Mouse (Mus musculus): ENCODE measurements at regions not wholly inside any gene's neighbourhood (a gene's known extent, or its start where the extent isn't known, plus 50 kb on each side); places are given as distances from the start of the nearest gene placed in this dataset.

GRCm38 (mm10) chr11:71439871-71440270, 209.3 kb upstream of the Nlrp1b start:
- no peaks in the 10 kb centered on the region for H3K36me3 ChIP-seq
- peak overlapping the region; percentile 53 for H3K4me2 ChIP-seq
- no peak for ATAC-seq (ENCODE audit: insufficient number of reproducible peaks, insufficient read depth, low FRiP score, low TSS enrichment, low read depth)
- 0 out of 2 replicates have a peak, but pooled peaks cover 10% of the 10 kb centered on the region for H3K27me3 ChIP-seq
- H3K27ac ChIP-seq: no peak overlapping the region
- H3K9ac ChIP-seq (replicated peaks): peak overlapping the region; percentile 35; the same call in 1 of the 2 replicates
- 2% methylated on average over 17 of the region's 17 CpGs for WGBS
- no peaks in the 10 kb centered on the region for H3K9me3 ChIP-seq
- peak overlapping the region; percentile 20 for H3K4me3 ChIP-seq (replicated peaks)
- peaks cover 12% of the 10 kb centered on the region for H3K4me1 ChIP-seq (replicated peaks)

DNA sequence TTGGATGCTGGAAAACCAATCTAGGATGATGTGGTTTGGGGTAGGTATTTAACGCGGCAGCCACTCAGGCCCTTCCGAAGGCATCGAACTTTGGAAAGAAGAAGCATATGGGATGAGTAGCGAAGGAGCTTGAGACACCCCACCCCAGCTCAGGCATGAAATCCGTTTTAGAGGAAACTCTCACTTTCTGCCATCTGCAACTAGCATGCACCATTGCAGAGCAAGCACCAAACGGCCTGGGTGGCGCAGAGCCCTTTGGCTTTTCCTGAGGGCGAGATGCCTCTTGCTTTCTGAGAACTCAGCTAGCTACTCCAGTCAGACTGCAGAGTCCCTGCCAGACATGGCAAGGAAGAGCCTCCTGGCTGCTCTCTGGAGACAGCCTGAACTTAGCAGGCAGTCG, 209.9 kb upstream of the Nlrp1b start:
- 45% methylated on average over 10 of the region's 10 CpGs for WGBS
- no peaks in the 10 kb centered on the region for H3K36me3 ChIP-seq

DNA sequence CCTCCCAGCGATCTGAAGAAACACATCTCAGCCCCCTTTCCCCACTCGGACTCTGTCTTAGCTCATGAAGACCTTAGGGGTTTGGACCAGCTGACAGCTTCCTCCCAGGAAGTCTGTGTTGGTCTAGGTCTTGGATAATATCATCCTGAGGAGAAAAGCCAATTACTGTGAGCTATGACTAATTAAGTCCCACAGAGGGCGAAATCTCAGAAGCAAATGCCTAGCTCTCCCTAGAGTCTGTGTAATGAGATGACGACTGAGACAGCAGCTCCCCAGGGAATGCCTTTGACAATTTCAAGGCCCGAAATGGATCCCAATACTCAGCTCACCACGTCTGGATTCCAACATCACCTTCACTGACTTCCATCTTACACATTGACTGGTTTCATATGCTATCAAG, 213.5 kb upstream of the Nlrp1b start:
- H3K4me2 ChIP-seq: no peak overlapping the region
- no peaks in the 10 kb centered on the region for H3K9me3 ChIP-seq
- H3K4me1 ChIP-seq (replicated peaks): peaks cover 12% of the 10 kb centered on the region
- no peak overlapping the region for H3K9ac ChIP-seq (replicated peaks)
- H3K4me3 ChIP-seq (replicated peaks): no peak overlapping the region
- H3K27ac ChIP-seq: no peak overlapping the region
- H3K27me3 ChIP-seq: 0 out of 2 replicates have a peak, but pooled peaks cover 10% of the 10 kb centered on the region
- WGBS: 54% methylated on average over 6 of the region's 6 CpGs
- H3K36me3 ChIP-seq: no peaks in the 10 kb centered on the region
- no peak for ATAC-seq (ENCODE audit: insufficient number of reproducible peaks, insufficient read depth, low FRiP score, low TSS enrichment, low read depth)

More for the DNA sequence above, 209.9 kb upstream of the Nlrp1b start:
- H3K9ac ChIP-seq (replicated peaks): no peak overlapping the region
- H3K9me3 ChIP-seq: no peaks in the 10 kb centered on the region
- no peak for ATAC-seq (ENCODE audit: insufficient number of reproducible peaks, insufficient read depth, low FRiP score, low TSS enrichment, low read depth)
- peak overlapping the region; percentile 53 for H3K4me2 ChIP-seq
- H3K4me1 ChIP-seq (replicated peaks): peaks cover 12% of the 10 kb centered on the region
- H3K4me3 ChIP-seq (replicated peaks): peak overlapping the region; percentile 20; the same call in 1 of the 2 replicates
- H3K27ac ChIP-seq: no peak overlapping the region
- H3K27me3 ChIP-seq: 0 out of 2 replicates have a peak, but pooled peaks cover 10% of the 10 kb centered on the region

- Histone ChIP-seq H3K4me3 (replicated peaks) (no peak overlapping the region), H3K4me1 (replicated peaks) (no peaks in the 10 kb centered on the region; the same call in 1 of the 2 replicates), H3K9me3 (no peaks in the 10 kb centered on the region), H3K4me2 (no peak overlapping the region), H3K27ac (no peak overlapping the region), H3K9ac (replicated peaks) (no peak overlapping the region), H3K27me3 (no peaks in the 10 kb centered on the region), H3K36me3 (no peaks in the 10 kb centered on the region)
- 81% methylated on average over 5 of the region's 5 CpGs for WGBS
- no peak for ATAC-seq (ENCODE audit: insufficient number of reproducible peaks, insufficient read depth, low FRiP score, low TSS enrichment, low read depth)
These were observed 216.1 kb upstream of the Nlrp1b start for GRCm38 (mm10) chr11:71446641-71447040.

DNA sequence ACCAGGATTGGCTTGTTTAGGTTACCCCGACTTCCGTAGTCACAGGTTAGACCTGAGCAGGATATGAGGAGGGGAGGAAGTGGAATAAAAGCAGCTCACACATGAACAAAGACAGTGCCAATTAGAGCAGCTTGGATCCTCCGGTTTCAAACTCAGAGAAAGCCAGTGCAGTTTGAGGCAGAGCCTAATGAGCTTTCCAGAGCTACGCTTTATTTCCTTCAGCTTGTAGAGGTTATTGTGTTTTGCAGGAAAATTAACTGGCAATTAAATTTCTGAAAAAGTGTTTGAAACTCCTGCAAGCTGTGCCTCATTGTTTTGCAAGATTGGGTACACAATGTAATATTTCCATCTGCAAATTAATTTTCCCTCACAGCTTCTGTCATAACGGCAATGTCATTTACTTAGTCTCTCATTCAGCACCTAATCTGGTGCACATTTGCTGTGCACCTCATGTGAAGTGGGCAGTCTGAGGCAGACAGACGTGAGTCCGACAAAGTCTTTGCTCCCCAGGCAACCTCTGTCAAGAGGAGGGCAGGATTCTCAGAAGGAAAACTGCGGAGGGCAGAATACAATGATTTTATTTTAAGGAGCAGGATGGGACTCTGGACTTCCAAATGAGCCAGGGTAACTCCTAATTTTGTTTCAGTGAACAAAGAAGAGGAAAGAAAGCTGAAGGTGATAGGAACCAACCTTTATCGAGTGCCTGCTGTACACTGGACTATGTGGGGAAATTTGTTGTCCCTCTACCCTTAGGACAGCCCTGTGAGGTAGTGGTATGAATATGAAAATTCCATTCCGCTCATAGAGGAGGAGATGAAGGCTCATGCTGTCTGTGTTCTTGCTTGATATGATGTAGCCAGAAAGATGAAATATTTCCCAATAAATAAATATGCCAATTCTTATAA, 217.6 kb upstream of the Nlrp1b start:
- Histone ChIP-seq H3K9ac (replicated peaks) (no peak overlapping the region), H3K27ac (no peak overlapping the region), H3K4me3 (replicated peaks) (no peak overlapping the region), H3K27me3 (no peaks in the 10 kb centered on the region), H3K4me1 (replicated peaks) (no peaks in the 10 kb centered on the region; the same call in 1 of the 2 replicates), H3K9me3 (no peaks in the 10 kb centered on the region), H3K4me2 (no peak overlapping the region), H3K36me3 (no peaks in the 10 kb centered on the region)
- ATAC-seq (ENCODE audit: insufficient number of reproducible peaks, insufficient read depth, low FRiP score, low TSS enrichment, low read depth): no peak
- 46% methylated on average over 10 of the region's 10 CpGs for WGBS

GRCm38 (mm10) chr11:71480094-71480493, 249.6 kb upstream of the Nlrp1b start:
- H3K36me3 ChIP-seq: no peaks in the 10 kb centered on the region
- no peak overlapping the region for H3K4me3 ChIP-seq (replicated peaks)
- no peaks in the 10 kb centered on the region for H3K9me3 ChIP-seq
- whole genome bisulfite sequencing: 75% methylated on average over 3 of the region's 3 CpGs
- H3K27ac ChIP-seq: no peak overlapping the region
- no peaks in the 10 kb centered on the region for H3K4me1 ChIP-seq (replicated peaks)
- H3K9ac ChIP-seq (replicated peaks): no peak overlapping the region
- H3K27me3 ChIP-seq: no peaks in the 10 kb centered on the region
- no peak for ATAC-seq (ENCODE audit: insufficient number of reproducible peaks, insufficient read depth, low FRiP score, low TSS enrichment, low read depth)
- H3K4me2 ChIP-seq: no peak overlapping the region

DNA sequence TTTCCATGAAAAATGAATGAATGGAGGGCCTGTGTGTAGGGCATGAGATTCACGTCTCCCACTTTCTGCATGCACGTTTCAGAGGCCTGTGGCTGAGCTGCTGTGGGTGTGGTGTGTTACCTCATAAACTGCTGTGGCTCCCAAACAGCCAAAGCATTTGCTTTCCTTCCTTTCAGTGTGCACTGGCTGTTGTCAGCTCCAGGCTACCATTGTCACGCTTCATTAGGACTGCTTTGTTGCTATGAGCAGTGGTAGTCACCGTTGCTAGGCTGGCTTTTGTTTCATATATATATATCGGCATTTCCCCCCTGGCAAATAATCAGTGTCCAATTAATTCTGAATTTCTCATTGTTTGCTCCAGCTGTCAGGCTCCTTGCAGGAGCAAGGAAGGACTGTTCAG, 251.9 kb upstream of the Wscd1 start:
- 68% methylated on average over 5 of the region's 5 CpGs for WGBS
- Histone ChIP-seq H3K4me3 (replicated peaks) (no peak overlapping the region), H3K27ac (no peak overlapping the region), H3K36me3 (no peaks in the 10 kb centered on the region), H3K4me2 (no peak overlapping the region), H3K9me3 (no peaks in the 10 kb centered on the region), H3K27me3 (no peaks in the 10 kb centered on the region), H3K4me1 (replicated peaks) (no peaks in the 10 kb centered on the region), H3K9ac (replicated peaks) (no peak overlapping the region)
- no peak for ATAC-seq (ENCODE audit: insufficient number of reproducible peaks, insufficient read depth, low FRiP score, low TSS enrichment, low read depth)

DNA sequence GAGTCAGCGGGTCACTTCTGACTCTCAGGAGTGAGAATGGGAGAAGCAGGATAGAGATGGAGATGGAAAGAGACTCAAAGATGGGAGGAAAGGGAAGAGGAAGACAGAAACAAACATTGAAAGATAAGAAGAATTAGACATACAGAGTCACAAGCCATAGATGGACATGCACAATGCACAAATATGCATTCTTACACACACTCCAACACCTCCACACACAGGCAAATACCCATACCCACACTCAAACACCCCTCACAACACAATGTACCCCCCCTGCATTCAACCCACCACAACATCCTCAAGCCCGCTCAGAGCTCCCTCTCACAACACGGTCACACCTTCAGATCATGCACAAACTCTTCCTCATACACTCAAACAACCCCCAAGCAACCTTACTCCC, 251.4 kb upstream of the Wscd1 start:
- H3K4me3 ChIP-seq (replicated peaks): no peak overlapping the region
- no peaks in the 10 kb centered on the region for H3K4me1 ChIP-seq (replicated peaks)
- H3K4me2 ChIP-seq: no peak overlapping the region
- H3K36me3 ChIP-seq: no peaks in the 10 kb centered on the region
- H3K27ac ChIP-seq: no peak overlapping the region
- no peak for ATAC-seq (ENCODE audit: insufficient number of reproducible peaks, insufficient read depth, low FRiP score, low TSS enrichment, low read depth)
- no peaks in the 10 kb centered on the region for H3K27me3 ChIP-seq
- no peaks in the 10 kb centered on the region for H3K9me3 ChIP-seq
- WGBS: 92% methylated on average over 3 of the region's 3 CpGs
- no peak overlapping the region for H3K9ac ChIP-seq (replicated peaks)

GRCm38 (mm10) chr11:71502156-71502555, 247.6 kb upstream of the Wscd1 start:
- Histone ChIP-seq H3K9ac (replicated peaks) (no peak overlapping the region), H3K27ac (no peak overlapping the region), H3K27me3 (no peaks in the 10 kb centered on the region), H3K4me2 (no peak overlapping the region), H3K4me1 (replicated peaks) (no peaks in the 10 kb centered on the region), H3K36me3 (no peaks in the 10 kb centered on the region), H3K4me3 (replicated peaks) (no peak overlapping the region), H3K9me3 (no peaks in the 10 kb centered on the region)
- WGBS: 74% methylated on average over 3 of the region's 3 CpGs
- no peak for ATAC-seq (ENCODE audit: insufficient number of reproducible peaks, insufficient read depth, low FRiP score, low TSS enrichment, low read depth)

- 28% methylated on average over 15 of the region's 15 CpGs for WGBS
These were observed 237.3 kb upstream of the Wscd1 start for GRCm38 (mm10) chr11:71512271-71513066.

GRCm38 (mm10) chr11:71513067-71513350, 236.7 kb upstream of the Wscd1 start:
- Histone ChIP-seq H3K4me3 (replicated peaks) (no peak overlapping the region), H3K9me3 (no peaks in the 10 kb centered on the region), H3K36me3 (no peaks in the 10 kb centered on the region), H3K27me3 (no peaks in the 10 kb centered on the region), H3K4me1 (replicated peaks) (peaks cover 22% of the 10 kb centered on the region), H3K4me2 (no peak overlapping the region), H3K9ac (replicated peaks) (no peak overlapping the region), H3K27ac (no peak overlapping the region)
- WGBS: 46% methylated on average over 3 of the region's 3 CpGs
- ATAC-seq (ENCODE audit: insufficient number of reproducible peaks, insufficient read depth, low FRiP score, low TSS enrichment, low read depth): no peak

More at GRCm38 (mm10) chr11:71512271-71513066, 237.3 kb upstream of the Wscd1 start:
- H3K9ac ChIP-seq (replicated peaks): no peak overlapping the region
- H3K36me3 ChIP-seq: no peaks in the 10 kb centered on the region
- H3K4me1 ChIP-seq (replicated peaks): peaks cover 19% of the 10 kb centered on the region
- no peak overlapping the region for H3K4me3 ChIP-seq (replicated peaks)
- no peak overlapping the region for H3K27ac ChIP-seq
- H3K27me3 ChIP-seq: no peaks in the 10 kb centered on the region
- H3K4me2 ChIP-seq: no peak overlapping the region
- ATAC-seq (ENCODE audit: insufficient number of reproducible peaks, insufficient read depth, low FRiP score, low TSS enrichment, low read depth): no peak
- H3K9me3 ChIP-seq: no peaks in the 10 kb centered on the region

Data from limb, embryonic 12.5 days (tissue).